Mouse (Mus musculus) layer of hippocampus, adult 8-10 months (tissue): ENCODE measurements around the gene 1700080O16Rik. TPM values are rescaled to one million over a fixed set of nuclear protein-coding genes. Genes with fewer than 3 reads are reported as not detected.

ENCODE experiments used
- DNase-seq, 2 experiments: peaks; one replicate each; pipeline ENCODE4 v3.0.0; 2022; ENCODE audit warnings: low spot score in 2 of 2
- total RNA-seq, 4 experiments: library from RNA; stranded (reverse); gene quantifications; 2 replicates each; pipeline ENCODE4 v1.2.4; 2022

The 1700080O16Rik gene
- total RNA-seq = not detected

DNA sequence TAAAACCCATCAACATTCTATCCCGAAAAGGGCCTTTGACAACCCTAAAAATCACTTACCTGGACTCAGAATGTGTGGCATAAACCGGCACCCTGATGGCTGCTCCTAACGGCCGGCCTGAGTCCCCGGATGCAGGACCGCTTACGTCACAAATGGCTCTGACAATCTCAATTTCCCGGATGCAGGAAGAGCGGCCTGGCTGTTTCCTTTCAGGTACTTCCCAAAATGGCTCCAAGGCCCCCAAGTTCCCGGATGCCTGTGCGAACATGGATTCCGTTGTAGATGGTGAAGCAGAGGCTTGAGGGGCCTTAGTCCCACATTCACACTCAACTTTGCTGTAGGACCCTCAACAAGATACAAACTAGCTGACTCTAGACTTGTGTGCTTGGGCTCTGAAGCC is at the start of gene 1700080O16Rik:
TSS of gene 1700080O16Rik (minus strand) at position 101 of the 400 bp plus-strand sequence.
- DNase-seq = no peak

DNA sequence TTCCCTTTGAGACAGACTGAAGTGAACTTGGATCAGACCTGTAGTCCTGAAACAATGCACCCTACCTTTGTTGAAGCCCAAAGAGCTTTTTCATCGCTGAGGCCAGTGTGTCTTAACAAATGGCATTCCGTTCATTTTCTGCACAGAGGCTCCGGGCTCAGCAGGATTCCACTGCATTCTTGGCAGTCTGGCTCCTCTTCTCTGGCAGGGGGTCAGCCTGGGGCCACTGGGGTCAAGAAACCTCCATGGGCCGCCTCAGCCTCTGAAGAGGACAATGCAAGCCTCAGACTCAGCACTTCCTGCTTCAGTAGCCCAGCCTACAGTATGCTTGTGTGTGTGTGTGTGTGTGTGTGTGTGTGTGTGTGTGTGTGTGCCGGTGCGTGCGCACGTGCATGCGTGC is 45.1 kb upstream of the 1700080O16Rik start:
- no peak for DNase-seq

DNA sequence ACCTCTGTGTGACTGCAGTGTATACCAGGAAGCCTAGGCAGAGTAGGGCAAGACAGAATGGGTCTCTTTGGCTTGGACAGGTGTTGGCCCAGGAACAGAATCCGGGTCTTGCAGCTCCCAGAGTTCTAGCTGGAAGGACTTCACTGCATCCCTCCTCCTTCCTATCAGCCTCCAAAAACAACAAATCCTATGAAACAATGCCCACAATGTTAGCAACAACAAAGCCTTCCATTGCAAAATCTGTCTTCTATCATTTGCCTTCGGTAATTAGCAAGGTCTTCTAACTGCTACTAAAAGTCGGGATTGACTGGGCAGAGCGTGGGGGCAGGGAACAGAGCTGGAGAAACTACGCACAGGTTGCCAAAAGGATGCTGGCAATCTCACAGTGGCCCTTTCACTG is 27.5 kb upstream of the 1700080O16Rik start:
- DNase-seq = no peak

DNA sequence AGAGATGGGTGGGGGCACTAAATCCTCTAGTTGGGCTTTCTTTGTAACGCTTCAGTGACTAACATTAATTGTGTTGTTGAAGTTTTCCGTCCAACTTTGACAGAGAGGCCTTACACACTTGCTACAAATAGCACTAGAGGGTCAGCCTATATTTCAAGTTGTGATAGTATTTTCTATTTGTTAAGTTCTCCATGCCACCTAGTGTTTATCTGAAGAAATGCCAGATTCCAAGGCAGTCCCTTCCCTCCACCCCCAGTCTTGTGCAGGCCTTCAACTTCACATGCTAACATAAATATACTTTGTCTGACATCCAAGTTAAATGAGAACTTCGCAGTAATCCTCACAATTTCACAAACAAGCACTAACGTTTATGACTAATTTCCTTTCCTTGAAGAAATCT is 26.9 kb upstream of the 1700080O16Rik start:
- no peak for DNase-seq

DNA sequence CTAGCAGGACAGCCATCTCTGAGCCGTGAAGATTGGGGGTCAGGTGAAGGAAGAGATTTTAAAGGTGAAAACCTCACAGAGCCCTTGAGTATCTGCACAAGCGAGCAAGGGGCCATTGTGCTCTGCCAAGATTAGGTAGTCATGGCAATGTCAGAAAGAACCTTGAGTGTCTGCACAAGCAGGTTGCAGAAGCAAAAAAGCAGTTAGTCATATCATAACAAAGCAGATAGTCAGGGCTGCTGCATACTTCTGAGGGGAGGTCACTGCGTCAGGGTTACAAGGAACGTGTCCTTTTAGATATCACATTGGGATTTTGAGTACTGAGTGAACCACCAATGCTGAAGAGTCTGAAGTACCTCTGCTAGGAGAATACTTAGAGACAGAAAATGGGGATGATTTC is 3.8 kb upstream of the 1700080O16Rik start:
- DNase-seq = no peak

DNA sequence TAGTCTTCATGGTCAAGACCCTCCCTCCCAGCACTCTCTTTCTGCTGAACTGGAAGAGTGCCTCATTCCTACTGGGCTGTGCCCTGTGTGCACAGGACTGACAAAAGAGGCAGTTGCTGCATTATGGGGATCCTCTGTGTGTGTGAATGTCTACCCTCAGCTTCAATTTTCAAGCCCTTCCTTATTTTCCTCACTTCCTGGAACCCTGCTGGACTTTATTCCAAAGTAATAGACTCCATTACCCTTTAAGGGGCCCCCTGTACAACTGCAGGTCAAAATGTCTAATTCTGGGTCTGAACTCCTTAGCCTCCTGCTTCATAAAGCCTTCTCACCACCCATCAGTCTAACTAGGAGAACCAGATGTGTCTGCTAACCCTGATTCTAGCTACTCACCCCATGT is 2.0 kb upstream of the 1700080O16Rik start:
- DNase-seq = no peak

DNA sequence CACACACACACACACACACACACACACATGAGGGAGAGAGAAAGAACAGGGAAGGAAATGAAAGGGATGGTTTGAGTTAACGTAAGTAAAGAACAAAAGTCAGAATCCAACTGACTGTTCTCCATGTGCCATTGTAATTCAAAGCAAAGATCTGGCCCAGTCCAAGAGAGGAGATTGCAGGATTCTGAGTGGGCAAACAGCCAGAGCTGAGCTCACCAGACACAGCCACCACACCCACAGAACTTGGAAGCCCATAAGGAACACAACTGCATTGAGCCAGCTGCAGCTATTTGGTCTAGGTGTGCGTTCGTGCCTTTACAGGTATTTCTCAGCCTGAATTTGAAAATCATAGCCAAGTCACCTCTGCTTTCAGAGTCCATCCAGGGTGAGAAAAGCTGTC is 24.5 kb downstream of the 1700080O16Rik start:
- no peak for DNase-seq

DNA sequence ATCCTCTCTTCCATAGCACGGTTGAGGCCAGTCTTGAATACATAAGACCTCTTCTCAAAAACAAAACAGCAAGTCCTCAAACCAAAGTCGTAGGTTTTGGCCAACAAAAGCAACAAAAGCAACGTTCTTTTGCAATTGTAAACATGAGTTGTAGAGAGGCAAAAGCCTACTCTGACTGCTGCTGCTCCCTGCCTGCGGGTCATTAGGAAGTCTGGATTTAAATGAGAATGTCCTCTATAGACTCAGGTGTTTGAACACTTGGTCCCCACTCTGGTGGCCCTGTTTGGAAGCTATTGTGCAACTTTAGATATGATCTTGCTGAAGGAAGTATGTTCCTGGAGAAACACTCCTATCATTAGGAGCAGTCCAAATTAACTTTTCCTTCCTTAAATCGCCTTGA is 34.5 kb downstream of the 1700080O16Rik start:
- no peak for DNase-seq

DNA sequence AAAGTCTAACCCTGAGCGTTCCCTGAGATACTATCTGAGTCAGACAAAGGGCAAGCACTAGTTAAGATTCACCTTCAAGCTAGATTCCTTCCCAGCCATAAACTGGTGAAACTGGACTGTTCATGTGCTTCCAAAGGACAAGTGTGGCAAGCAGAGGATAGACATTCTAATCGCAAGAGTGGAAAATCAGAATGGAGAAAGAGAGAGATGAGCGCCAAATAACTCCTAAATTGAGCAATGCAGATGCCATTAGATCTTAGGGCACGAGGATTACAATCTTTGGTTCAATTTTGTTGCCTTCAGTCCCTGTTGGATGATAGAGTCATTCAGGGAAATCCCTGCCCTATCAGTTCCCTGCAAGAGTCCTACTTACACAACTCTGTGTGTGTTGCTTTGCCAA is 53.5 kb downstream of the 1700080O16Rik start:
- DNase-seq = no peak

Other genes starting within 250 kb of the 1700080O16Rik start
- gene Usp26, start 171.5 kb downstream of the 1700080O16Rik start, total RNA-seq = not detected
- gene Gpc4, start 192.5 kb upstream of the 1700080O16Rik start, total RNA-seq = 10 to 100 TPM; 45.6 to 52.9 (median 47.9) TPM